In the genomic region with DNA sequence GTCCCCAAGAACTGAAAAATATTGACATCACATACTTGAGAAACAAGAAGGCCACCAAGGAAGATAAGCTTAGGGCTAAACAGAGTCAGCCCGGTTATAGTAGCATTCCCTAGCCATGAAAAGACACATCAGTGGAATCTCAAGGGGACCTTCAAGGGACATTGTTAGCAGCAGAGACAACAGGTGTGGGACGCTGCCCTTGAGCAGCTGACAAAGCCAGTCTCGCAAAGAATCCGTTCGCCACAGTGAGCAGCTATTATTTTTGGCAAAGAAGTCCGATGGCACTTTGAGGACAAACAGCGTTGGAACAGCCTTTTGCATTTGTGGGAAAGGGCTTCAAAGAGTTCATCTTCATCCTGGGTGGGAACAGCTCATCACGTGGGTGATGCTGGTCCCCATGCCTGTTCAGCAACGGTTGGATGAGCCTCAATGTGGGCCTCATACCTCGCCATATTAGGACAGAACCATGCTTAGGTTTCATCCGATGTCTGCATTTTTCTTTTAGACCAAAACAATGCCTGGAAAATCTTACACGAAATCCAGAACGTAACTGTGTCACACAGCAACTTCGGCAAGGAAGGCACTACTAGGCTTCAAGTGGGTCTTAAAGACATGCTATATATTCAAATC, we compare ENCODE assay signal across 23 mouse cellular contexts.
"Had no signal": no experiment of that assay in that cellular context is flagged by ENCODE, and none has a peak within 500 bp of the region (broad histone marks: within the 10 kb centered on the region; RNA-seq: fewer than 3 reads in every experiment).

No protein-coding gene starts in this region.

- DNase-seq: gastrocnemius, postnatal 14 days; gastrocnemius, postnatal 36 days; heart, adult 2 months; heart, postnatal 10 days; kidney, adult 11 months; kidney, adult 2 months; kidney, adult 9 months; kidney, postnatal 14 days; kidney, postnatal 36 days; layer of hippocampus, adult 9-11 months; layer of hippocampus, postnatal 36 days; left cerebral cortex, postnatal 4 days had no signal

- H3K4me3 ChIP-seq: heart, adult 2 months; heart, embryonic 12.5 days; hindbrain, embryonic 13.5 days; hindbrain, embryonic 15.5 days; kidney, embryonic 15.5 days; limb, embryonic 12.5 days; limb, embryonic 15.5 days; liver, embryonic 12.5 days had no signal

- H3K9ac ChIP-seq: heart, embryonic 12.5 days; hindbrain, embryonic 13.5 days; hindbrain, embryonic 15.5 days; kidney, embryonic 15.5 days; limb, embryonic 12.5 days; limb, embryonic 15.5 days; liver, embryonic 12.5 days; liver, embryonic 14.5 days had no signal

- H3K36me3 ChIP-seq: hindbrain, embryonic 13.5 days; hindbrain, embryonic 15.5 days; liver, embryonic 12.5 days had no signal

- ATAC-seq: hindbrain, postnatal 0 days; intestine, embryonic 16.5 days; liver, embryonic 12.5 days had no signal

- H3K27me3 ChIP-seq: heart, embryonic 12.5 days; hindbrain, embryonic 13.5 days; hindbrain, embryonic 15.5 days; kidney, embryonic 15.5 days; limb, embryonic 12.5 days; limb, embryonic 15.5 days; liver, embryonic 12.5 days had no signal

- H3K4me1 ChIP-seq: hindbrain, embryonic 15.5 days; liver, embryonic 12.5 days had no signal

- H3K9me3 ChIP-seq: heart, embryonic 12.5 days; hindbrain, embryonic 13.5 days; hindbrain, embryonic 15.5 days; kidney, embryonic 15.5 days; limb, embryonic 12.5 days; limb, embryonic 15.5 days; liver, embryonic 12.5 days had no signal

- H3K4me2 ChIP-seq: heart, embryonic 12.5 days; hindbrain, embryonic 13.5 days; hindbrain, embryonic 15.5 days; kidney, embryonic 15.5 days; limb, embryonic 12.5 days; limb, embryonic 15.5 days; liver, embryonic 12.5 days had no signal

- H3K27ac ChIP-seq: heart, adult 2 months; hindbrain, embryonic 13.5 days; hindbrain, embryonic 15.5 days; hindbrain, postnatal 0 days; kidney, embryonic 15.5 days; kidney, postnatal 0 days; limb, embryonic 12.5 days; limb, embryonic 15.5 days; liver, embryonic 12.5 days; liver, embryonic 14.5 days had no signal
